Comparison of ENCODE assay signal across 8 mouse cellular contexts in the genomic region with DNA sequence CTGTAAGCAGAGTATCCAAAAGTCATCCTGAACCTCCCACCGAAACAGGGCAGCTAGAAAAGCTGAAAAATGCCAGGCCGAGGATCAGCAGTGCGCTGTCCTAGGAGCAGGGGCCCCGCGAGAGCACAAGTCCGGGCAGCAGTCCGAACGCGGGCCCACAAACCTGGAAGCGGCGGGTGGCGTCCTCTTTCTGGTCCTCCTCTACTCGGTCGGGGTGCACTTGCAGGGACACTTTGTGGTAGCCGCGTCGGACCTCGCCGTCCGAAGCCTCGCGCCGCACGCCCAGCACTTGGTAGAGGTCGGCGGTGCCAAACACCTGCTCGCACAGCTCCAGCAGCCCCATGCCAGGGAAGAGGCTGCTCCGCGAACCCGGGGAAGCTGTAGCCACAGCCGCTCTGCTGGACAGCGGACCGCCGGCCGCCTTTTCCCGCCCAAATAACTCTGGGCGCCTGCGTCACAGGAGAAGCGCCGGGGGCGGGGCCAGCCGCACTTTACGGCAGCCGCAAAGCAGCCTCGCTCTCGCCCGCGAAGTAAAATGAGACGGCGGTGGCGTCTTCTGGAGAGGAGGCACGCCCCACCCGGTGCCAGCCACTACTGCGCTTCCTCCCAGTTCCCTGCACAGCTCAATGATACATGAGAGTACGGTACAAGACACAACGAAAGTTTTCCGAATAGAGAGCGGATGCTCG. TPM values are rescaled to one million over a fixed set of nuclear protein-coding genes. Genes with fewer than 3 reads are reported as not detected.
DNase-seq lines count a peak whose midpoint lies in the region; ATAC-seq lines count a peak whose summit lies in the region.

A gene (minus strand): TSS at position 470 of the 689 bp plus-strand sequence.

- peak within 1 kb of the TSS; percentile 87 for H3K27ac ChIP-seq in hindbrain, embryonic 13.5 days

- H3K27me3 ChIP-seq in hindbrain, embryonic 13.5 days = no peaks in the 10 kb centered on the region

- peak within 1 kb of the TSS; percentile 81 for H3K4me2 ChIP-seq in hindbrain, embryonic 13.5 days

- H3K36me3 ChIP-seq in hindbrain, embryonic 13.5 days = peaks cover 37% of the 10 kb centered on the region

- under 1% methylated on average over 59 of the region's 59 CpGs for WGBS in hindbrain, embryonic 13.5 days

- DNase-seq in Muller cell, postnatal 12 days (ENCODE audit: inconsistent ontology term) = peak; percentile 95
- DNase-seq in cerebellum, adult 9-11 months = peak; percentile 94
- peak; percentile 94 to 96 for DNase-seq in frontal cortex, postnatal 10 days (ENCODE audit: low spot score in 2 of 2)
- peak; percentile 86 to 94 for DNase-seq in layer of hippocampus, postnatal 25 days (ENCODE audit: extremely low spot score in 1 of 2, low spot score in 1 of 2)
- peak; percentile 95 for DNase-seq in lung, postnatal 25 days (ENCODE audit: low spot score)
- DNase-seq in retina, embryonic 14.5 days (ENCODE audit: low spot score) = peak; percentile 97
- peak; percentile 97 for DNase-seq in thymus, postnatal 4 days

- H3K4me1 ChIP-seq in hindbrain, embryonic 13.5 days (replicated peaks) = peaks cover 45% of the 10 kb centered on the region

- peak within 1 kb of the TSS; percentile 79 for H3K9ac ChIP-seq in hindbrain, embryonic 13.5 days

- no peaks in the 10 kb centered on the region for H3K9me3 ChIP-seq in hindbrain, embryonic 13.5 days

- H3K4me3 ChIP-seq in hindbrain, embryonic 13.5 days = peak within 1 kb of the TSS; percentile 68

- ATAC-seq in hindbrain, embryonic 13.5 days (ENCODE audit: low FRiP score) = peak; percentile 73

RNA-seq across cellular contexts. Expression of the gene that starts here (rescaled TPM):
- 125 and 126 TPM in 2 replicates for polyA plus RNA-seq in hindbrain, embryonic 13.5 days (2015; fragmentation: Nextera tagmentation; extraction: Ambion mirVana)
- total RNA-seq in layer of hippocampus, postnatal 25 days (2021) = 10 to 100 TPM; 25.2 to 27.4 TPM

Comparison
In these comparisons a context has a peak if more than half of its experiments do, and no peak if none do; other contexts are left out.
1. Peak in every context shown above with its lines: DNase-seq, ATAC-seq, H3K4me3 ChIP-seq and H3K27ac ChIP-seq.